Mouse (Mus musculus): Measurements from ENCODE around the gene Art4. TPM values are rescaled to one million over a fixed set of nuclear protein-coding genes. Genes with fewer than 3 reads are reported as not detected.

Art4 gene
- polyA plus RNA-seq, 1 experiment from 2014 or later = 28.1 TPM

DNA sequence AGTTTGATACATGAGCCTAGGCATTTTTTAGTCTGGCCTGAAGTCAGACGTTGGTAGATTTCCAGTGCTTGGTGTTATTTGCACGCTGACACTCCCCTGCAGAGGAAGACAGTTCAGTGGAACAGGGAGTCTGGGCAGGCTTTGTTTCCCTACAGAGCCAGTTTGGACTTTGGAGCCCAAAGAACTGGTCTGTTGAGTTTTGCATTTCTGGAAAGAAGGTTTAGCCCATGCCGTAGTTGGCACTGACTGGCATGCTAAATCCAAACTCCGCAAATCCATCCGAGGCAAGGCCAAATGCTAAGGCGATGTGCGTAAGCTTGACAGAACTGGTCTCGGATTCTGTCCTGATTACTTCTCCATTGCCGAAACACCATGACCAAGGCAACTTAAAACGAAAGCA is 46.3 kb downstream of the Art4 start:
- WGBS (ENCODE audit: insufficient replicate concordance) = 82% methylated on average over 10 of the region's 10 CpGs
- peaks cover 40% of the 10 kb centered on the region for H3K36me3 ChIP-seq (ENCODE audit: control insufficient read depth, insufficient read depth)
- no peak overlapping the region for H3K9ac ChIP-seq (ENCODE audit: low read depth, low read length)
- H3K4me1 ChIP-seq (ENCODE audit: control insufficient read depth, low read depth, low read length) = peaks cover 31% of the 10 kb centered on the region
- H3K4me2 ChIP-seq (ENCODE audit: low read depth, low read length) = no peak overlapping the region
- no peaks in the 10 kb centered on the region for H3K9me3 ChIP-seq (replicated peaks; ENCODE audit: control insufficient read depth, low read length)
- no peak for ATAC-seq (ENCODE audit: low read depth)
- H3K27ac ChIP-seq (ENCODE audit: low read length) = no peak overlapping the region
- H3K4me3 ChIP-seq (ENCODE audit: low read depth, low read length) = no peak overlapping the region
- H3K27me3 ChIP-seq (ENCODE audit: control insufficient read depth, insufficient read depth, low read depth, low read length) = no peaks in the 10 kb centered on the region

DNA sequence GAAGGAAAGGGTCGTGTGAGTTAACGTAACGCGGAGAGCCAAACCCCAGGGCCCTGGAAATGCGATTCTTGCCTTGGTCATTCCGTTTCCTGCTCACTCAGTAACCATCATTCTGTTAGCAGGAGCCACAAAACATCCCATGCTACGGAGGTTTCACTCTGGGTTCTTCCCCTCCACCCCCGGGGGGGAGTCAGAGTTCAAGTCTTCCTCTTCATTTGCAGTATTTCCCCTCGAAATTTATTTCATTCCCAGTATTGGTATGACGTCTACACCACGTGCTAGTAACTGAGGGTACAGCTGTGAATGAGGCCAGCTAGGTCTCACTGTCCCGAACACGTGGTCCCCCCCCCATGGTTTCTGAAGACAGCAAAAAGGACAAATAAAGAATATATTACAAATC is 47.9 kb downstream of the Art4 start:
- Histone ChIP-seq H3K4me1 (ENCODE audit: control insufficient read depth, low read depth, low read length) (peaks cover 40% of the 10 kb centered on the region), H3K4me3 (ENCODE audit: low read depth, low read length) (peak overlapping the region; percentile 91), H3K36me3 (ENCODE audit: control insufficient read depth, insufficient read depth) (peaks cover 28% of the 10 kb centered on the region), H3K27ac (ENCODE audit: low read length) (peak overlapping the region; percentile 89; the same call in 1 of the 2 replicates), H3K4me2 (ENCODE audit: low read depth, low read length) (peak overlapping the region; percentile 86), H3K9ac (ENCODE audit: low read depth, low read length) (peak overlapping the region; percentile 92), H3K27me3 (ENCODE audit: control insufficient read depth, insufficient read depth, low read depth, low read length) (no peaks in the 10 kb centered on the region), H3K9me3 (replicated peaks; ENCODE audit: control insufficient read depth, low read length) (no peaks in the 10 kb centered on the region)
- 29% methylated on average over 13 of the region's 13 CpGs for WGBS (ENCODE audit: insufficient replicate concordance)
- ATAC-seq (ENCODE audit: low read depth) = no peak

GRCm38 (mm10) chr6:136809077-136809476 is 48.5 kb downstream of the Art4 start:
- Histone ChIP-seq H3K4me3 (ENCODE audit: low read depth, low read length) (peak overlapping the region; percentile 91), H3K4me1 (ENCODE audit: control insufficient read depth, low read depth, low read length) (peaks cover 42% of the 10 kb centered on the region), H3K27ac (ENCODE audit: low read length) (peak overlapping the region; percentile 89), H3K9ac (ENCODE audit: low read depth, low read length) (peak overlapping the region; percentile 92), H3K27me3 (ENCODE audit: control insufficient read depth, insufficient read depth, low read depth, low read length) (no peaks in the 10 kb centered on the region), H3K36me3 (ENCODE audit: control insufficient read depth, insufficient read depth) (peaks cover 22% of the 10 kb centered on the region), H3K9me3 (replicated peaks; ENCODE audit: control insufficient read depth, low read length) (no peaks in the 10 kb centered on the region), H3K4me2 (ENCODE audit: low read depth, low read length) (peak overlapping the region; percentile 86)
- no peak for ATAC-seq (ENCODE audit: low read depth)
- WGBS (ENCODE audit: insufficient replicate concordance) = 1% methylated on average over 14 of the region's 14 CpGs

GRCm38 (mm10) chr6:136808631-136809046 is 48.9 kb downstream of the Art4 start:
- WGBS (ENCODE audit: insufficient replicate concordance) = 0% methylated on average over 27 of the region's 28 CpGs
- H3K36me3 ChIP-seq (ENCODE audit: control insufficient read depth, insufficient read depth) = peaks cover 18% of the 10 kb centered on the region
- H3K9ac ChIP-seq (ENCODE audit: low read depth, low read length) = peak overlapping the region; percentile 92
- peak overlapping the region; percentile 89 for H3K27ac ChIP-seq (ENCODE audit: low read length)
- peak overlapping the region; percentile 86 for H3K4me2 ChIP-seq (ENCODE audit: low read depth, low read length)
- H3K4me3 ChIP-seq (ENCODE audit: low read depth, low read length) = peak overlapping the region; percentile 91
- H3K27me3 ChIP-seq (ENCODE audit: control insufficient read depth, insufficient read depth, low read depth, low read length) = no peaks in the 10 kb centered on the region
- H3K4me1 ChIP-seq (ENCODE audit: control insufficient read depth, low read depth, low read length) = peaks cover 42% of the 10 kb centered on the region
- ATAC-seq (ENCODE audit: low read depth) = peak; percentile 12
- no peaks in the 10 kb centered on the region for H3K9me3 ChIP-seq (replicated peaks; ENCODE audit: control insufficient read depth, low read length)

DNA sequence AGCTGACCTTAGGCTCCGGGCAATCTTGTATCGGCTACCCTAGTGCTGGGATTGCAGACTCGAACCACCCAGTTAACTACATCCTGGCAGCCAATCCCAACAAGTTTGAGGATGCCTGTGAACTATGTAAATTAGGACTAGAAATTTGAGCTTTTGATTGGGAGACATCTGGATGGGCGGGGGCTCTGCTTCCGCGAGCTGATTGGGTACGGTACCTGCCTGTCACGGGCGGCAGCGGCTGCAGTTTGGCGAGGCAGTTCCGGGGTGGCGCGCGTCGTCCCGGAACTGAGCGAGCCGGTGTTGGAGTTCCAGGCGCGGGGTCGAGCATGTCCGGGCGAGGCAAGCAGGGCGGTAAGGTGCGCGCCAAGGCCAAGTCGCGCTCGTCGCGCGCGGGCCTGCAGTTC is 49.5 kb downstream of the Art4 start, which contains the start of gene H2afj:
Gene H2afj (plus strand): TSS at position 231 of the 404 bp plus-strand sequence.
- under 1% methylated on average over 34 of the region's 34 CpGs for WGBS (ENCODE audit: insufficient replicate concordance)
- Histone ChIP-seq H3K27me3 (ENCODE audit: control insufficient read depth, insufficient read depth, low read depth, low read length) (no peaks in the 10 kb centered on the region), H3K4me3 (ENCODE audit: low read depth, low read length) (peak within 1 kb of the TSS; percentile 91), H3K4me1 (ENCODE audit: control insufficient read depth, low read depth, low read length) (peaks cover 45% of the 10 kb centered on the region), H3K4me2 (ENCODE audit: low read depth, low read length) (peak within 1 kb of the TSS; percentile 86), H3K27ac (ENCODE audit: low read length) (peak within 1 kb of the TSS; percentile 91), H3K9ac (ENCODE audit: low read depth, low read length) (peak within 1 kb of the TSS; percentile 92), H3K36me3 (ENCODE audit: control insufficient read depth, insufficient read depth) (peaks cover 13% of the 10 kb centered on the region), H3K9me3 (replicated peaks; ENCODE audit: control insufficient read depth, low read length) (no peaks in the 10 kb centered on the region)
- ATAC-seq (ENCODE audit: low read depth) = peak; percentile 78

GRCm38 (mm10) chr6:136807395-136808013 is 50.0 kb downstream of the Art4 start:
- no peak for ATAC-seq (ENCODE audit: low read depth)
- no peaks in the 10 kb centered on the region for H3K27me3 ChIP-seq (ENCODE audit: control insufficient read depth, insufficient read depth, low read depth, low read length)
- peaks cover 48% of the 10 kb centered on the region for H3K4me1 ChIP-seq (ENCODE audit: control insufficient read depth, low read depth, low read length)
- WGBS (ENCODE audit: insufficient replicate concordance) = 46% methylated on average over 18 of the region's 18 CpGs
- H3K4me3 ChIP-seq (ENCODE audit: low read depth, low read length) = peak overlapping the region; percentile 91
- H3K9me3 ChIP-seq (replicated peaks; ENCODE audit: control insufficient read depth, low read length) = no peaks in the 10 kb centered on the region
- H3K4me2 ChIP-seq (ENCODE audit: low read depth, low read length) = peak overlapping the region; percentile 77
- H3K9ac ChIP-seq (ENCODE audit: low read depth, low read length) = peak overlapping the region; percentile 62
- peak overlapping the region; percentile 91 for H3K27ac ChIP-seq (ENCODE audit: low read length)
- H3K36me3 ChIP-seq (ENCODE audit: control insufficient read depth, insufficient read depth) = peaks cover 11% of the 10 kb centered on the region

DNA sequence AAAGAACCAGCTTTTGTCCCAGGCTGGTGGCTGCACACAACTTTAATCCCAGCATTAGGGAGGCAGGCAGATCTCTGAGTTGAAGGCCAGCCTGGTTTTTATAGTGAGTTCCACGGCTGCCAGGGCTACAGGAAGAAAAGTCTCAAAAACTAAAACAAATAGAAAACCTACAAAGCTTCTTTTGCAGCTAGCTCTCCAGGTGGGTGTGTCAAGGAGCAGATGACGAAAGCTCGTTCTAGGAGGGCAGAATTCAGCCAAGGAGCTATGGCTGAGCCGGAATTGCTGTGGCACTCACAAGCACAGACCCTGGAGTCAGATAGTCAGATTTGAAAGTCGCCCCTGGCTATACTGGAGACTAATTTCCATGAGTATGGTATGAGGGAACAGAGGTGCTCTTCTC is 50.7 kb downstream of the Art4 start:
- no peaks in the 10 kb centered on the region for H3K9me3 ChIP-seq (replicated peaks; ENCODE audit: control insufficient read depth, low read length)
- H3K36me3 ChIP-seq (ENCODE audit: control insufficient read depth, insufficient read depth) = peaks cover 4% of the 10 kb centered on the region; the same call in 1 of the 2 replicates
- H3K4me2 ChIP-seq (ENCODE audit: low read depth, low read length) = peak overlapping the region; percentile 77
- H3K4me3 ChIP-seq (ENCODE audit: low read depth, low read length) = peak overlapping the region; percentile 91
- 71% methylated on average over 5 of the region's 5 CpGs for WGBS (ENCODE audit: insufficient replicate concordance)
- H3K9ac ChIP-seq (ENCODE audit: low read depth, low read length) = peak overlapping the region; percentile 62
- no peak for ATAC-seq (ENCODE audit: low read depth)
- H3K27me3 ChIP-seq (ENCODE audit: control insufficient read depth, insufficient read depth, low read depth, low read length) = no peaks in the 10 kb centered on the region
- peak overlapping the region; percentile 63 for H3K27ac ChIP-seq (ENCODE audit: low read length)
- H3K4me1 ChIP-seq (ENCODE audit: control insufficient read depth, low read depth, low read length) = peaks cover 48% of the 10 kb centered on the region

GRCm38 (mm10) chr6:136805409-136805775 is 52.1 kb downstream of the Art4 start:
- peaks cover under 1% of the 10 kb centered on the region; the same call in 1 of the 2 replicates for H3K36me3 ChIP-seq (ENCODE audit: control insufficient read depth, insufficient read depth)
- WGBS (ENCODE audit: insufficient replicate concordance) = 64% methylated on average over 1 of the region's 1 CpGs
- peak overlapping the region; percentile 100 for H3K27ac ChIP-seq (ENCODE audit: low read length)
- no peak for ATAC-seq (ENCODE audit: low read depth)
- H3K9ac ChIP-seq (ENCODE audit: low read depth, low read length) = 0 out of 2 replicates have a peak overlapping the region, but pooled peaks have one; percentile 31
- H3K4me2 ChIP-seq (ENCODE audit: low read depth, low read length) = peak overlapping the region; percentile 86
- H3K9me3 ChIP-seq (replicated peaks; ENCODE audit: control insufficient read depth, low read length) = no peaks in the 10 kb centered on the region
- no peaks in the 10 kb centered on the region for H3K27me3 ChIP-seq (ENCODE audit: control insufficient read depth, insufficient read depth, low read depth, low read length)
- no peak overlapping the region; the same call in 1 of the 2 replicates for H3K4me3 ChIP-seq (ENCODE audit: low read depth, low read length)
- H3K4me1 ChIP-seq (ENCODE audit: control insufficient read depth, low read depth, low read length) = peaks cover 54% of the 10 kb centered on the region

GRCm38 (mm10) chr6:136804705-136805408 is 52.7 kb downstream of the Art4 start:
- H3K9ac ChIP-seq (ENCODE audit: low read depth, low read length) = peak overlapping the region; percentile 63
- H3K4me2 ChIP-seq (ENCODE audit: low read depth, low read length) = peak overlapping the region; percentile 86
- peak overlapping the region; percentile 77 for H3K4me3 ChIP-seq (ENCODE audit: low read depth, low read length)
- no peaks in the 10 kb centered on the region for H3K9me3 ChIP-seq (replicated peaks; ENCODE audit: control insufficient read depth, low read length)
- no peak for ATAC-seq (ENCODE audit: low read depth)
- WGBS (ENCODE audit: insufficient replicate concordance) = 11% methylated on average over 9 of the region's 9 CpGs
- H3K27me3 ChIP-seq (ENCODE audit: control insufficient read depth, insufficient read depth, low read depth, low read length) = no peaks in the 10 kb centered on the region
- no peaks in the 10 kb centered on the region for H3K36me3 ChIP-seq (ENCODE audit: control insufficient read depth, insufficient read depth)
- H3K4me1 ChIP-seq (ENCODE audit: control insufficient read depth, low read depth, low read length) = peaks cover 48% of the 10 kb centered on the region
- peak overlapping the region; percentile 100 for H3K27ac ChIP-seq (ENCODE audit: low read length)

All from liver, embryonic 16.5 days (tissue).